Mouse (Mus musculus) layer of hippocampus, adult 9-11 months (tissue): ENCODE results near the gene Basp1.

Experiments used
- DNase-seq: peaks from one replicate; pipeline ENCODE4 v3.0.0; 2022

Basp1 gene

DNA sequence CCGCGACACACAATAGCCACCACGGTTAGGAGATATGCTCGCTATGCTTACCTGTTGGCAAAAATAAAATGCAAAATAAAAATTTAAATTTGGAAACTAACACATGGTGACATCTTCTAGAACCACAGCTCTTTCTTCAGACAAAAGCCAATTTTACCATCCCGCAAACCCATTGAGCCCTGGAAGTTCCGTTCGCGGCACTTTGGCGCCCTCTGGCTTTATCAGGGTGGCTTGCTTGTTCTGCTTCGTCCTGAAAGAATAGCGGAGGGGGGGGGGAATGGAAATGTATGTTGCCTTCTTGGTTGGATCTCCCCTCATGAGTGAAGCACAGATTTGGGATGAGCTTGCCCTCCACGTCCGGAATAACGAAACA, 1.2 kb upstream of the Basp1 start:
- peak; percentile 85 for DNase-seq

DNA sequence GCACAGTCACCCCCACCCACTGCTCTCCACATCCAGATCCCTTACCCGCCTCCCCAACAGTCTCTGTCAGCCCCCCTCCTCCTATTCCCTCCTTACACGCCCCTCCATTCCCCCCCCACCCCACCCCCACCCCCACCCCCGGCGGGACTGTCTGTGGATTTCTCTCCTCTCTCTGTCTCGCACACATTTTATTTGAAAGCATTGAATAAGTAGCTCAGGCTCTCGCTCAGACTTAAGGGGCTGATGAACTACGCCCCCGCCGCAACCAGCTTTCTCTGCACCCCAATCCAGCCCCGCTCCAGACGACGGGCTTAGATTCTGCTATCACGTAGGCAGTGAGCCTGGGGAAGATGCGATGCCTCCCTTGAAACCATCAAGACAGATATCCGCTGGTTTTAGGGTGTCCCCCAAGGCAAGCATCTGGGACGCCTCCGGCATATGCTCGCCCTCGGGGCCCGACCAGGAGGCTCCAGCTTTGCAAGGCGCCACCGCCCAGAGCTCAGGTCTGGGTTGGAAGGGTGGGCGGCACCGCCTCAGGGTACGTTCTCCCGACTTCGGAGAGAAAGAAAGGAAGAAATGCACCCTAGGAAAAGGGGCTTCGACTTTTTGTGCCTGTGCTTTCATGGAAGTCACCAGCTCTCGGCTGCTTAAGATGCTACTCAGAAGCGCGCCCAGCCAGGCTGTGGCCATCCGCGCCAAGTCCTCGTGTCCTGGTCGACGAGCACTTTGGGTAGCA, 615 bp upstream of the Basp1 start:
- peak; percentile 57 for DNase-seq

DNA sequence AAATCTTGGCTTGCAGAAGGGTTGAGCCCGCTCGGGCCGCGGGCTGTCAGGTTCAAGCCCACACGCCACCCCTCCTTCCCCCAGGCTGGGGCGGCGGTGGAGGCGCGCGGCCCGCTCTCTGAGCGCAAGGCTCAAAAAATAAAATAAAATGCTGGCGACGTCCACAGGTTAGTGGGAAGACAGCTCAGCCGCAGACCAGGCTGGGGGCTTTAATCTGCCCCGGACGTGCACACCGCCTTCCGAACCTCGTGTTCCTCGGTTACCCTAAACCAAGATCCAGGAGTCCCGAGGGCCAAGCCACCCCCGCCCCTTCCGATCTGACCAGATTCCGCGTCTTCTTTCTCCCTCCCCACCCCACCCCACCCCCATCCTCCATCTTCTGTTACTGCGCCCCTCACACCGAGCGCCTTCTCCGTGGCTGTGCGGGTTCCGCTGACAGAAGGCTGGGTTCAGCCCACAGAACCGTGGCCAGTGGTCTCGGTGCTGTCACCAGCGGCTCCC, 753 bp downstream of the Basp1 start:
- DNase-seq, result peak; percentile 27

DNA sequence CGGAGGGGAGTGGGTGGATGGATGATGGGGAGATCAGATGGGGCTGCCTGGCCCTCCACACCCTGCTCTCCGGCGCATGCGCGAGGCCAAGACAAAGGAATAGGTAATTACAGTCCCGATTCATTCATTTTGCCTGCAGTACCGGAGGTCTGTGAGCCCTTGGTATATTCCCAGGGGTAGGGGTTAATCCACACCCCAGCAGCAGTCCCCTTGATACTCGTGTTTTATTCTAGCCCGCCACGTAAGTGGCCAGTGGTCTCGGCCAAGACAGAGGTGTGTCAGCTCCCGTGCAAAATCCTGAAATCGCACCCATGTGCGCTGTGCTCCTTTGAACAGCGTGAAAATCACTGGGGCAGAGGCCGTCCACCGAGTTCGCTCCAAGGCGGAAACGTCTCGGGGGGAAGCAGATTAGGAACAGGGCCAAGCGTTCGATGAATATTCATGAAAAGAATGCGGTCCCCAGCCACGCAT, 1.4 kb downstream of the Basp1 start:
- peak; percentile 81 for DNase-seq

DNA sequence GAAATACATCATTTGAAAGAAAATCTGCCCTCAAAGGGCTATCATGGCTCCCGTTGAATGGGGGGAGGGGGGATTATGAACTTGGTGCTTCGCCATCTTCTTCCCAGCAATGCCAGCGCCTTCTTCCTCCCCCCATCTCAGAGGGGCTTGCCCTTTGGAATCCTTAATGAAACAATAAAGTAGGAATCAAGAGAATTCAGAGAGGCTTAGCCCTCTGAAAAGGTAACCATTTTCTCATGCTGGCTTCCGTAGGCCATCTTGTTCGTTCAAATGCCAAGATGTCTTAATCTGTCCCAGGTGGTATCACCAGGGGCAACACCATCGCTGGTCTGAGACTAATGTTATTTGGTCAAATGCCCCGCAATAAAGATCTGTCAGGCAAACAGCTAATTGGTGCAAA, 2.1 kb downstream of the Basp1 start:
- no peak for DNase-seq

DNA sequence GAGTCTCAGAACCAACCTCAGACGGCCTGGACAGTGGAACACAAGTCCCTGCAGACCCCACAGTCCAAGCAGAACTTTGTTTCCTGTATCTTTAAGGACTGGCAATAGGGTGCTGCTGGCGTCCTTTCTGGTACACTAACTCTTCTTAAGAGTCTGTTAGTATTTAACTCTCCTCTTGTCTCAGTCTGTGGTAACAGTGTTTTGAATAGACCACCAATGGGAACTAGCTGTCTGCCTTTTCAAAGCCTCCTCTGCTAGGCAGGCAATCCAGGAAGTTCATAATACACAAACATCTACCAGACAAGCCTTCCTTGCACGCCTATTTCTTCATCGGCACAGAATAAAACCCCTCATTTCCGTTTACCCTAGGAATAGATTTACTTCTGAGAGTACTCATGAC, 7.6 kb downstream of the Basp1 start:
- no peak for DNase-seq

DNA sequence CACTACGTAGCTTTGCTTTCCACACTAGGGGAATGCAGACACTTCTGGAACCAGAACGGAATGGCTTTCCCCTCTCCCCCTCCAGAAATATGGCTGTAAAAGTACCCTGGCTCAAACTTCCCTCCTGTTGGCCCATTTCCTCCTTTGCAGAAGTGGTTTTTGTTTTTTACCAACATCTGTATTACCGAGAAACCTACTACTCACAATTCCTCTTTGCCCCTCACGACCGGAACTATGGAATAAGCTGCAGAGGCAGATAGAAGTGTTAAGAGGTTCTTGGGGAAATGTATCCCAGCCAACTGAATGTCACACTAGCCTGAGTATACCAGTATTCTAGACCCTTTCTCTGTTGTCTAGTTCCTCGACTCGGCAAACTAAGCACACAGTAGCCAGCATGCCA, 9.7 kb downstream of the Basp1 start:
- DNase-seq, result no peak

DNA sequence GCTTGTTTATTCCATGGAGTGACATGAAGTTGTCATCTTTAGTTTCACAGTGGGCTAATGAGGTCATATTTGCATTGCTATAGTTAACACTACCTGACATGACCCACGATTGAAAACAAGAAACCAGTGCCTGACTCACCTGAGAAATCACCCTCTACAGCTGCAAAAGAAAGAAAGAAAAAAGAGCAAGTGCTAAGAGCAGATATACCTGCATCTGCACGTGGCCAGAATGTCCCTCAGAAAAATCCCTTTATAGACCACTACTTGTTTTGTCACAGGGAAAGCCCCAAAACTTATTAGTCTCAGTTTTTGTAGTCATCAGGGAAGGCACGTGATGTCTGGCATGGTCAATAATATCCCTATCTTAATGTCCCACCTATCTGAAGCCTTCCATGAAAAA, 11.6 kb downstream of the Basp1 start:
- DNase-seq, result no peak

DNA sequence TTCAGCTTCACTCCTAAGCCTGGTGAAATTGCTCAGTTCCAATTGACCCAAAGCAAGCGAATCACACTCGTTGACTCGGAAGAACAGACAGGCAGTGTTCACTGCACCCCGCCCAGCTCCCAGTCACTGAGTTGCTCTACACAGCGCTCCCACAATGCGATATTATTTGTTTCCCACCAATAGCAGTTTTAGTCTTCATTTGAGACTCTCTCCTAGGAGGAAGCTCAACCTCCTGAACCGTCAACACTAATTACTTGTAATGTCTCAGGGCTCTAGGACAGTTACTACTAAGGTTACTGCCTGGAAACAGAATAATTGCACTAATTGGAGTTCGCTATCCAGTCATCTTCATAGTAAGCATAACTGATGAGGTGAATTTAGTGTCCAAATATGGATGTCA, 13.3 kb downstream of the Basp1 start:
- no peak for DNase-seq

DNA sequence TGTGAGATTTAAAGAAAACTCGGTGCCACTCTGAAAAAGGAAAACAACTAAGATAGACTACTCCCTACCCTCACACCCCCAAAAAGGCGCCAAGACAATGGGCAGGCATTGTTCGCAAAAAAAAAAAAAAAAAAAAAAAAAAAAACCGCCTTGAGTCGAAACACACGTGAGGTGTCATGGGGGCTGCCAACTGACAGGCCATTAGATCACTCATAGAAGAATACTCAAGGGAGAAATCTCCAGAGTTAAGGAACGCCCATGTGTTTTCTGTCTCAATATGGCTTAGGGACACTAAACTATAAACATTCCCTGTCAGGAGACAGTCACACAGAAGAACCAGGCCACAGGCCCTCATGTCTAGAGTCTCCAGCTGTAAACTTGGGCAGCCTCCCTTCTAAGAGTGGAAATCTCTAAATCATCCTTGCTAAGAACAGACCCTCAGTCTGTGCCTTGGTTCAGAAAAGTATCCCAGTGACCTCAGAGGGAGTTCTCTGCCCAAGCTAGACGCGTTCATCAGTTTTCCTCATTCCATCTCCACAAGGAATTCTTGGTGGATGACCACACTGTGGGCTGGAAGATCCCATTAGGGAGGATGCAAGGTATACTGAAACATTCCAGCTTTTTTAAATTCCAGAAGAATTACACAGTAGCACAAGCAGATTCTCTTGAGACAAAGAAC, 17.5 kb downstream of the Basp1 start:
- DNase-seq, result no peak

DNA sequence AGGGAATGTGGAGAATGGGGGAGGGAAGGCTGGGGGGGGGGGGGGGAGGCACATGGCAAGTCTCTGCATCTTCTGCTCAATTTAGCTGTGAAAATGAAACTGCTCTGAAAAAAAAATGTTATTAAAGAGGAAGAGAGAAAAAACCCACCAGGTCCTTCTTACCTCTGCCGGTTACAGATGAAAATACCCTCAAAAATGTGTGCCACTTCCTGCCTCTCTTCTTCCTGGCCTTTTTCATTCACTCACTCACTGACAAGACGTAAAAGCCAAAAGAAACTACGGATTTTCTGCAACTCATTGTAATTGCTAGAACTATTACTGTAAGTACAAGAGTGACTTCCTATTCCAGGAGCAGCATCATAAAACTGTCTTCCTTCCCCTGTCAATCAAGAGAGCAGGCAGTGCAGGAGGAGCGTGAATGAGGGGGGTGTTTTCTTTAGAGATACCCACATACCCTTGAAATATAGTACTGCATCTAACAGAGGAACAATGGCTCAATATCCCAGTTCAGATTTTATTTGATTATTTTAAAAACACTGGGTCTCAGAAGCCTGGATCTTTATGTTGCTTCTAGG, 21.0 kb downstream of the Basp1 start:
- no peak for DNase-seq

DNA sequence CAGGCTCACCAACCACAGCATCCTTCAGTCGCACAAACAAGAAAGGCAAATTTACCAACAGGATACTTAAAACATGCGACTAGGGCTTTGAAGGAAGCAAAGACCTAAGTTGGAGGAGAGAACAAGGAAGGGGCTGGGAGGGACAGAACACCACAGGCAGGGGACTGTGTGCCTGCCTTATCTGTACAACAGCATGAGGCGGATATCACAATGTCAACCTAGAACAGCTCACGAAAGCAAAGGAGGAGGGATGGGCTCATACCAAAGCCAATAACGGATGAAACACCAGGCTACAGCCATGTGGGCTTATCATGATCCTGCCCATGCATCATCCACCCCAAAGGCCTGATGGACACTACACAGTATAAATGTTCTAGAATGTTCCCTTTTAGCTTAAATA, 22.4 kb downstream of the Basp1 start:
- DNase-seq, result no peak

DNA sequence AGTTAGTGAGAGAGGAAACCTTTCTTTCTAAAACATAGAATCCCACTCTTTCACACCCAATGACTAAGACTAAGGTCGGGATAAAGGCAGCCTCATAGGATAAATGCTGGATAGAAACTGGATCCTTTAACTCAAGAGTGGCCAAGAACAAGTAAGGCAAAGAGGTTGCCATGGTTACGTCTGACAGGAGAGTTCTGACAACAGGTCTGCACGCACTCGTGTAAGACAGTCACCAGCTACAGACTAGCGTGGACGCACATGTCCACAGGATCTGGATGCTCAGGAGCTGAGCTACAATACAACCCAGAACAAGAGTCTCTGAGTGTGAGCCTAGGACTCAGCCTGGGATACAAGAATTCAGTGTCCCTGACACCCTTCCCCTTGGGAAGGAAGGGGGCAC, 26.0 kb downstream of the Basp1 start:
- DNase-seq, result no peak

DNA sequence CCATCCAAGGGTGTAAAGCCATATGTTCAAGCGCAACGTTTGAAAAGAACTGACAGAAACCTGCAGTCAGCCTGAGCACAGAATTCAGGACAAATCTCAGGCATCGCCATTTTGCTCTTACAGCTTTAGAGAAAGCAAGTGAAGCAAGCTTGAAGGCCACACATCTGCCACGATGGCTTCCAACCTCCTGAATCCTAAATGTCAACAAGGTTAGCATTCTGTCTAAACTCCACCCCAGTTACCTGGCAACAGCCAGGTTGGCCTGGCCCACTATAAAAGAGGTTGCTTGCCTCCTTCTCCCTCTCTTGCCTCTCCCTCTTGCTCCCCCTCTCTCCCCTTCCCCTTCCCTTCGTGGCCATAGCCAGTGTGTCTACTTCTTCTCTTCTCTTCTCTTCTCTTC, 33.5 kb downstream of the Basp1 start:
- DNase-seq, result no peak

DNA sequence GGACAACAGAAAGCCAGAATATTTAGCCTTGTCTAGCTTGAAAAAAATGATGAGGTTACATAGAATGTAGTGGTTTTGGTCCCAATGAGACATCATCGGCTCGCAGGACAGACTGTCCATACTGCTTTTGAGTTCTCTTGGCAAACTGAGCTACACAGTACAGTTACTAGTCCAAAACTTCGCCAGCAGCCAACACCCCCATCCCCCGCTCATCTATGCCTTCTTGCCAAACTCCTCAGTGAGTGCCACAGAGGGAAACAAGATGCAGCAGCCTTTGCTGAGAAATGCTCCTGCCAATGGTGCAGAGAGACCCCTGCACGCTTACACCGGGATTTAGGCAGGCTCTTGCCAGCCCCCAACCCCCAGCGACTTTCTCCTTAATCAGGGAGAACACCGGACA, 34.9 kb downstream of the Basp1 start:
- DNase-seq, result peak; percentile 51

DNA sequence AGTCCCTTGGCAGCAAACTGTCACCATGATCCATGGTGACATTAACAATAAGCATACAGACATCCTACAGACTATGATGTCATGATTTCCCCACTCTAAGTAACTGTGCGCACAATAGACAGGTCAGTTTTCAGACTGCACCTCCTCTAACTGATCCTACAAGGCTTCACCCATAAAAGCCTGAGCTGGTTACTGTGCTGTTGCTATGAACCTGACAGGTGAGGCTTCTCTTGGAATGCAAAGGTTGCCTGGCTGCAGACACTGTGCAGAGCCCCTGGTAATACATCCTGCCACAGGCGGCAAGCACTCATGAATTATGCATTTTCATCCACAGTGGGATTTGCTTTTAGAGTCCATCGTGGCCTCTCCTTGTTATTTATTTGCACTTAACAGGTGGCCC, 36.6 kb downstream of the Basp1 start:
- no peak for DNase-seq

DNA sequence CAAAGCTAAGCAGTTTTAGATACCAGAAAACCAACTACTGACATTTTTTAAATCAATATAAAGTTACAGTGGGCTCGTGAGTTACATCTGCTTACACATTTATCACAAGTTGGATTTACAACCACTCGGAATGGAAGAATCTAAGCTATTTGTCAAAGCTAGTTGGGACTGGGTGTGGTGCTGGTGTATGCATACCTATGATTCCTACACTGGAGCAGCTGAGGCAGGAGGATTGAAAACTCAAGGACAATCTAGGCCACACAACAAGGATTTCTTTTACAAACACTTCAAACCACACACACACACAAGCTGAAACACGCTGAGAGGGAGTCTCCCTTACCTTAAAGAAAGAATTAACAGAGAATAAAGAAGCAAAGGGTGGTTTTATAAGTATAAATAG, 40.1 kb downstream of the Basp1 start:
- DNase-seq, result no peak

DNA sequence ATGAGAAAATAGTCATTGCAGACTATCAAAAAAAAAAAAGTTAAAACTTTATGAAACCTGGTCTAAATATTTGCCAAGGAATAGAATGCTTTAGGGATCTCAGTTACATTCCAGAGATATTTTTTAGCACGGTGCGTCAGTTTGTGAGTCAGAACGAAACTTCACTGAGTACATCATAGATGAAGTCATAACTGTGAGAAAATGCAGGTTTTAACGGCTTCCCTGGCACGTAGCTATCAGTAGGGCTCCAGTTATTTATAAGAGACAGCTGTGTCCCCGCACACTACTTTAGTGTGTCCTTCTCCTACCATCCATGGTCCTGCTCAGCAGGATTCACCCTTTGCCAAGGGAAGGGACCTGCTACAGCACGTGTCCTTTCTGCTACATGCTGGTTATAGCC, 44.0 kb downstream of the Basp1 start:
- DNase-seq, result no peak

DNA sequence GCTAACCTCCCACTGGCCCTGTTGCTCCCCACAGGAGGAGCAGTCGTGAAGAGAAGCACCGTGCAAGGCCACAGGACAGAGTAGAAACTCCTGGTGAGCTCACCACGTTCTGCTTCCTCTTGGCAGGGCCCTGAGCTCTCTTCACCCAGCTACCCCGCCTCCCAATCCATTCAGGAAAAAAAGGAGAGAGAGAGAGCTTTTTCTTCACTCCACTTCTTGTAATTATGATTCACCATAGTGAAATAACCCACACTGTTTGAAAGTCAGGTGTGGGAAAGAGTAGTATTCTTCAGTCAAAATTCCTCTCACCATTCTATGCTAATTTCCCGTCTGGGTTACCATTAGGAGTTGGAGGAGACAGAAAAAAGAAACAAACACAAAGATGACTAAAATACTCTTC, 48.1 kb downstream of the Basp1 start:
- no peak for DNase-seq

DNA sequence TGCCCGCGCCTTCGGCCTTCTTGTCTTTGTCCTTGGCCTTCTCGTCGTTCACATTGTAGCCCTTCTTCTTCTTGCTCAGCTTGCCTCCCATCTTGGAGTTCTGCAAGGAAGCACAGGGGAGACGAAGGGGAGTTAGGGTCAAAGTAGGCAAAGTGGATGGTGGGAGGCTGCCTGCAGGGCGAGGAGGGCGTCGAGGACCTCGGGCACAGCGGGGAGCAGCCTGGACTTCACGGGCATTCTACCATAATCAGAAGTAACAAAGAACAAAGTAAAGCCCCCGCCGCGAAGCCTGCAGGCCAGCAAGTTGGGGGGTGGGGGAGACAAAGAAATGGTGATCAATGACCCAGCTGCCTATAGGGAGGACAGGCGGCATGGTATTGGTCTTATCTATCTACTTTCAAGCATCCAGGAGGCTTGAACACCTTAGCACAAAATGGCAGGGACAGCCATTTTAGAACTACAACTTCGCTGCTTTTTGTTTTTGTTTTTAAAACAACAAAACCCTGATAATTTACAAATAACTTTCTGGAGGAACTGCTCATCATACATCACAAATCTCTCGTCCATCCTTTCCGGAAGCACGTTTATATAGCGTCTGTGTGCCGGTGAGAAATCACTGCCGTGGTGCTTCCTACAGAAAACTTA, 48.6 kb downstream of the Basp1 start:
- no peak for DNase-seq

DNA sequence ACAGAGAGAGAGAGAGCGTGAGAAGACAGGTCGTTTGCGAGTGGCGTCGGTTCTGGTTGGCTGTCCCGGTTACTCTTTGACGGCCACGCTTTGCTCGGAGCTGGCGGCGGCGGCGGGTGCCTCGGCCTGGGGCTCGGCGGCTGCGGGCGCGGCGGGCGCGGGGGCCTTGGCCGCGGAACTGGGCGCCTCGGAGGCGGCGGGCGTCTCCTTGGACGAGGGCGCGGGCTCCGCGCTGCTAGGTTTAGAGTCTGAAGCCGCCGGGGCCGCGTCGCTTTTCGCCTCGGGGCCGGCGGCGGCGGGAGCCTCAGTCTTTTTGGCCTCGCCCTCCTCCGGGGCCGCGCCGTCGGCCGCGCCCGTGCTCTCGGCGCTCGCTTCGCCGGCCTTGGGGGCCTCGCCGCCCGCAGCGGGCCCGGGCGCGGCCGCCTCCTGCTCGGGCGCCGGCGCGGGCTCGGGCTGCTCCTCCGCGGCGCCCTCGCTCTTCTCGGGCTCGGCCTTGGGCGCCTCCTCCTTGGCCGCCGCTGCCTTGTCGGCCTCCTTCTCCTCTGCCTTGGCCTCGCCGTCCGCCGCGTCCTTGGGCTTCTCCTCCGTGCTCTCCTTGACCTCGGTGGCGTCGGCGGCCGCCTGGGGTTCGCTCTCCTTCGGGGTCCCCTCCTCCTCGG, 49.3 kb downstream of the Basp1 start:
- no peak for DNase-seq

DNA sequence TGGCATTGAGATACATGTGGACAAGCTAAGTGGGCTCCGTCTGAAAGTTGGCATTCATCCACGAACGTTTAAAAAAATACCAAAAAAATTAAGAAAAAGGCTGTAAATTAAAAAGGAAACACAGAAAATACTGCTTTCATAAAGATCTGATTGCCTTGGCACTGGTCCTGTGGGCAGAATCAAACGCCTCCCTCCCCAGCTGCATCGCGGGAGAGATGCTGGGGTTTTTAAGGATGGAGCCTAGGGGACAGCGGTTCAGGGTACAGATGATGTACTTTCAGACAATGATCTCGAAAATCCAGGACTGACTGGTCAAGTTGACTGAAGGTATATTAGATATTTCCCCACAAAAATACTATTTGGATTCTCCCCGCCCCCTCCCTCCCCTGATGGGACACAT, 49.9 kb downstream of the Basp1 start:
- DNase-seq, result no peak

DNA sequence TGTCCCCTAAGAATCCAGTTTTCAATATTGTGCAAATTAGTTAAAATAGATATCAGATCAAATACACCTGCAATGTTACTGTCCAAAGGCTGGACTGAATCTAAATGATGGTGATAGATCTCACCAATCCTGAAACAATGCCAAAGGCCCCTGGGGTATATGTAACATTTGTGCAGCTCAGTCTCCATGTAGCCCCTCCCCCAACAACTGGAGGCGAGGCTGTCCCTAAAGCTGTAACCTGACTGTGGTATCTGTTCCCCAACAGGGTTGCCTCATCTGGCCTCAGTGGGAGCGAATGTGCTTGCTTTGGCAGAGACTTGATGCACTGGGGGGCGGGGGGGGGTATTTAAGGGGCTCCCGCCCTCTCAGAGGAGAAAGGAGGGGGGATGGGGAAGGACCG, 52.7 kb downstream of the Basp1 start:
- DNase-seq, result no peak
